Mouse (Mus musculus) hindbrain, embryonic 11.5 days (tissue): ENCODE results near the gene Supt4a. TPM values are rescaled to one million over a fixed set of nuclear protein-coding genes. Genes with fewer than 3 reads are reported as not detected.

Experiments
- ATAC-seq: fragments of 200-750 bp; cut with Nextera tagmentation; 2 replicates; pipeline ENCODE4 v1.8.0; 2017; ENCODE audit warnings: mild to moderate bottlenecking, moderate TSS enrichment, moderate library complexity; ENCODE audit not compliant: low FRiP score
- DNase-seq: peaks from one replicate; pipeline ENCODE4 v3.0.0-alpha.2; 2015; ENCODE audit warnings: low spot score
- H3K27ac ChIP-seq: fragments of 300-500 bp; sonication (generic); 2 replicates; pipeline ENCODE4 v1.5.1; 2014; ENCODE audit warnings: mild to moderate bottlenecking, low read depth, low read length
- H3K27me3 ChIP-seq: fragments of 300-500 bp; sonication (generic); 2 replicates; pipeline ENCODE4 v1.6.1; 2014; ENCODE audit warnings: mild to moderate bottlenecking, low read length, moderate library complexity, mixed read lengths; ENCODE audit not compliant: control insufficient read depth, insufficient read depth
- H3K36me3 ChIP-seq: fragments of 300-500 bp; sonication (generic); 2 replicates; pipeline ENCODE4 v1.6.1; 2014; ENCODE audit warnings: mild to moderate bottlenecking, low read length, moderate library complexity, mixed read lengths; ENCODE audit not compliant: control insufficient read depth, insufficient read depth
- H3K4me1 ChIP-seq: fragments of 300-500 bp; sonication (generic); replicated peaks from 2 replicates; pipeline ENCODE4 v1.6.1; 2014; ENCODE audit warnings: low read length, mixed read lengths; ENCODE audit not compliant: control insufficient read depth, insufficient read depth
- H3K4me2 ChIP-seq: fragments of 300-500 bp; sonication (generic); replicated peaks from 2 replicates; pipeline ENCODE4 v1.6.1; 2014; ENCODE audit warnings: mild to moderate bottlenecking, low read depth, low read length
- H3K4me3 ChIP-seq: fragments of 300-500 bp; sonication (generic); 2 replicates; pipeline ENCODE4 v1.5.1; 2014; ENCODE audit warnings: low read depth, low read length
- H3K9ac ChIP-seq: fragments of 300-500 bp; sonication (generic); 2 replicates; pipeline ENCODE4 v1.6.1; 2014; ENCODE audit warnings: low read depth, low read length
- H3K9me3 ChIP-seq: fragments of 300-500 bp; sonication (generic); 2 replicates; pipeline ENCODE4 v1.6.1; 2016; ENCODE audit warnings: low read length; ENCODE audit not compliant: control insufficient read depth
- WGBS: fragments of 180-500 bp; shearing (Covaris S2); extraction: QIAGEN DNeasy Blood & Tissue Kit; methylation state at CpG from one replicate; pipeline ENCODE4 v1.1.7; 2014; 5-methylcytosine and 5-hydroxymethylcytosine counted together
- polyA plus RNA-seq: library from polyadenylated mRNA; unstranded; fragments of >200 nt; fragmentation: Nextera tagmentation; extraction: Ambion mirVana; gene quantifications from 2 replicates; pipeline ENCODE4 v1.2.1, GENCODE M21; 2014

The Supt4a gene
- polyA plus RNA-seq, 1 experiment from 2014 or later: 162 TPM

GRCm38 (mm10) chr11:87758161-87758911 lies 21.0 kb downstream of the Supt4a start:
- Histone ChIP-seq H3K27me3 (peaks cover 27% of the 10 kb centered on the region), H3K4me1 (peaks cover 2% of the 10 kb centered on the region; the same call in 1 of the 2 replicates), H3K4me2 (no peak overlapping the region), H3K27ac (no peak overlapping the region), H3K4me3 (no peak overlapping the region), H3K9ac (no peak overlapping the region), H3K36me3 (no peaks in the 10 kb centered on the region), H3K9me3 (no peaks in the 10 kb centered on the region)
- no peak for DNase-seq
- ATAC-seq: no peak
- 83% methylated on average over 7 of the region's 7 CpGs for WGBS

- peaks cover 6% of the 10 kb centered on the region for H3K4me1 ChIP-seq
- no peak overlapping the region for H3K9ac ChIP-seq
- H3K27ac ChIP-seq: no peak overlapping the region
- DNase-seq: no peak
- no peaks in the 10 kb centered on the region for H3K9me3 ChIP-seq
- no peak overlapping the region for H3K4me2 ChIP-seq
- no peak overlapping the region for H3K4me3 ChIP-seq
- peaks cover 33% of the 10 kb centered on the region for H3K27me3 ChIP-seq
- no peaks in the 10 kb centered on the region for H3K36me3 ChIP-seq
- WGBS: 76% methylated on average over 4 of the region's 4 CpGs
- ATAC-seq: no peak
Observed at GRCm38 (mm10) chr11:87758957-87759608, 21.7 kb downstream of the Supt4a start.

- no peaks in the 10 kb centered on the region for H3K36me3 ChIP-seq
- DNase-seq (peak; percentile 34), ATAC-seq (no peak)
- H3K9me3 ChIP-seq: no peaks in the 10 kb centered on the region
- no peak overlapping the region for H3K9ac ChIP-seq
- no peak overlapping the region for H3K4me3 ChIP-seq
- no peak overlapping the region for H3K4me2 ChIP-seq
- peaks cover 36% of the 10 kb centered on the region for H3K27me3 ChIP-seq
- WGBS: 6% methylated on average over 3 of the region's 3 CpGs
- H3K27ac ChIP-seq: no peak overlapping the region
- H3K4me1 ChIP-seq: peaks cover 6% of the 10 kb centered on the region
Observed at GRCm38 (mm10) chr11:87759609-87760005, 22.3 kb downstream of the Supt4a start.

- Histone ChIP-seq H3K4me3 (peak within 1 kb of the TSS; percentile 36), H3K4me1 (peaks cover 6% of the 10 kb centered on the region), H3K27me3 (peaks cover 44% of the 10 kb centered on the region), H3K27ac (0 out of 2 replicates have a peak within 1 kb of the TSS, but pooled peaks have one; percentile 59), H3K4me2 (peak within 1 kb of the TSS; percentile 41), H3K9me3 (no peaks in the 10 kb centered on the region), H3K9ac (peak within 1 kb of the TSS; percentile 50; the same call in 1 of the 2 replicates), H3K36me3 (no peaks in the 10 kb centered on the region)
- WGBS: 8% methylated on average over 23 of the region's 23 CpGs
- DNase-seq (peak; percentile 78), ATAC-seq (peak; percentile 72)
Observed at GRCm38 (mm10) chr11:87760301-87761081, 23.1 kb downstream of the Supt4a start, which contains the start of gene Tspoap1. Tspoap1 (plus strand) TSS chr11:87760541.

GRCm38 (mm10) chr11:87761181-87761721 lies 23.9 kb downstream of the Supt4a start:
- WGBS: 65% methylated on average over 11 of the region's 11 CpGs
- H3K4me3 ChIP-seq: peak overlapping the region; percentile 36
- H3K9ac ChIP-seq: no peak overlapping the region
- H3K4me2 ChIP-seq: peak overlapping the region; percentile 41
- ATAC-seq (no peak), DNase-seq (peak; percentile 3)
- H3K36me3 ChIP-seq: no peaks in the 10 kb centered on the region
- peaks cover 6% of the 10 kb centered on the region for H3K4me1 ChIP-seq
- H3K27ac ChIP-seq: no peak overlapping the region
- H3K9me3 ChIP-seq: no peaks in the 10 kb centered on the region
- peaks cover 50% of the 10 kb centered on the region for H3K27me3 ChIP-seq

GRCm38 (mm10) chr11:87761806-87762701 lies 24.7 kb downstream of the Supt4a start:
- H3K9ac ChIP-seq: peak overlapping the region; percentile 19; the same call in 1 of the 2 replicates
- ATAC-seq: no peak
- 71% methylated on average over 14 of the region's 14 CpGs for WGBS
- H3K4me2 ChIP-seq: peak overlapping the region; percentile 29
- no peak overlapping the region for H3K27ac ChIP-seq
- peak overlapping the region; percentile 14 for H3K4me3 ChIP-seq
- no peaks in the 10 kb centered on the region for H3K9me3 ChIP-seq
- H3K36me3 ChIP-seq: no peaks in the 10 kb centered on the region
- peaks cover 55% of the 10 kb centered on the region for H3K27me3 ChIP-seq
- DNase-seq: no peak
- peaks cover 6% of the 10 kb centered on the region for H3K4me1 ChIP-seq

GRCm38 (mm10) chr11:87762702-87763385 lies 25.5 kb downstream of the Supt4a start:
- H3K27me3 ChIP-seq: peaks cover 55% of the 10 kb centered on the region
- peaks cover 6% of the 10 kb centered on the region for H3K4me1 ChIP-seq

More at GRCm38 (mm10) chr11:87762702-87763385, 25.5 kb downstream of the Supt4a start:
- Histone ChIP-seq H3K4me2 (peak overlapping the region; percentile 87), H3K9ac (0 out of 2 replicates have a peak overlapping the region, but pooled peaks have one; percentile 23), H3K4me3 (peak overlapping the region; percentile 43; the same call in 1 of the 2 replicates), H3K9me3 (no peaks in the 10 kb centered on the region), H3K36me3 (no peaks in the 10 kb centered on the region), H3K27ac (no peak overlapping the region)
- 42% methylated on average over 12 of the region's 12 CpGs for WGBS
- peak; percentile 2 for DNase-seq
- no peak for ATAC-seq
